Mouse (Mus musculus) cortical plate, adult 2 months (tissue): ENCODE data around the gene Atp2b1.

Experiments used
- CTCF ChIP-seq: fragments of 200-500 bp; IDR thresholded peaks from 2 replicates; pipeline ENCODE4 v1.5.1; 2011; ENCODE audit warnings: mild to moderate bottlenecking, control low read depth, low read length; ENCODE audit not compliant: insufficient read depth; ENCODE audit errors: extremely low read depth
- POLR2A ChIP-seq: fragments of 200-500 bp; IDR thresholded peaks from 2 replicates; pipeline ENCODE4 v1.6.1; 2011; ENCODE audit warnings: mild to moderate bottlenecking, low read length, control low read depth; ENCODE audit not compliant: insufficient read depth; ENCODE audit errors: extremely low read depth

- TF ChIP-seq POLR2A (no peak), CTCF (no peak)
Observed at GRCm38 (mm10) chr10:98967240-98967891, 53.2 kb downstream of the Atp2b1 start.
